Mouse (Mus musculus) midbrain, postnatal 0 days (tissue): ENCODE measurements around the gene Ovca2. TPM values are rescaled to one million over a fixed set of nuclear protein-coding genes. Genes with fewer than 3 reads are reported as not detected.
A peak's percentile ranks its signal among the peaks of the same experiment; 100 is the strongest.

ENCODE experiments used
- ATAC-seq: fragments of 200-750 bp; cut with Nextera tagmentation; 2 replicates; pipeline ENCODE4 v1.8.0; 2017; ENCODE audit warnings: moderate number of reproducible peaks, mild to moderate bottlenecking, moderate TSS enrichment, moderate library complexity; ENCODE audit not compliant: low FRiP score
- DNase-seq: peaks from one replicate; pipeline ENCODE4 v3.0.0-alpha.2; 2015; ENCODE audit warnings: low spot score
- H3K27ac ChIP-seq: fragments of 300-500 bp; sonication (generic); 2 replicates; pipeline ENCODE4 v1.5.1; 2014; ENCODE audit warnings: low read depth, mild to moderate bottlenecking, low read length, mixed read lengths
- H3K27me3 ChIP-seq: fragments of 300-500 bp; sonication (generic); 2 replicates; pipeline ENCODE4 v1.6.1; 2014; ENCODE audit warnings: low read length, control low read depth, mixed read lengths; ENCODE audit not compliant: insufficient read depth
- H3K36me3 ChIP-seq: fragments of 300-500 bp; sonication (generic); 2 replicates; pipeline ENCODE4 v1.6.1; 2014; ENCODE audit warnings: low read length, control low read depth, mixed read lengths; ENCODE audit not compliant: insufficient read depth
- H3K4me1 ChIP-seq: fragments of 300-500 bp; sonication (generic); 2 replicates; pipeline ENCODE4 v1.6.1; 2014; ENCODE audit warnings: mild to moderate bottlenecking, control low read depth, antibody characterized with exemption, low read length, mixed read lengths; ENCODE audit not compliant: insufficient read depth
- H3K4me2 ChIP-seq: fragments of 300-500 bp; sonication (generic); 2 replicates; pipeline ENCODE4 v1.6.1; 2014; ENCODE audit warnings: low read depth, mild to moderate bottlenecking, low read length, mixed read lengths; ENCODE audit not compliant: poor library complexity, severe bottlenecking
- H3K4me3 ChIP-seq: fragments of 300-500 bp; sonication (generic); 2 replicates; pipeline ENCODE4 v1.5.1; 2014; ENCODE audit warnings: low read depth, mild to moderate bottlenecking, low read length, moderate library complexity
- H3K9ac ChIP-seq: fragments of 300-500 bp; sonication (generic); replicated peaks from 2 replicates; pipeline ENCODE4 v1.6.1; 2014; ENCODE audit warnings: mild to moderate bottlenecking, low read length, moderate library complexity, mixed read lengths; ENCODE audit not compliant: poor library complexity, severe bottlenecking
- H3K9me3 ChIP-seq: fragments of 300-500 bp; sonication (generic); 2 replicates; pipeline ENCODE4 v1.6.1; 2016; ENCODE audit warnings: low read length, control low read depth
- CTCF ChIP-seq: IDR thresholded peaks from 2 replicates; pipeline ENCODE4 v1.5.1; 2016; ENCODE audit warnings: antibody characterized with exemption, mild to moderate bottlenecking
- WGBS: fragments of 180-500 bp; shearing (Covaris S2); extraction: QIAGEN DNeasy Blood & Tissue Kit; methylation state at CpG from one replicate; pipeline ENCODE4 v1.1.7; 2014; 5-methylcytosine and 5-hydroxymethylcytosine counted together
- polyA plus RNA-seq: library from polyadenylated mRNA; unstranded; fragments of >200 nt; fragmentation: Nextera tagmentation; extraction: Ambion mirVana; gene quantifications from 2 replicates; pipeline ENCODE4 v1.2.1, GENCODE M21; 2015
- total RNA-seq: library from RNA; depleted of rRNA; stranded (reverse); fragments of >200 nt; gene quantifications from 2 replicates; pipeline ENCODE4 v1.2.3, GENCODE M21; 2014

Gene Ovca2
- total and polyA plus RNA-seq, 2 experiments from 2014 or later: 10.4 to 26.0 TPM

DNA sequence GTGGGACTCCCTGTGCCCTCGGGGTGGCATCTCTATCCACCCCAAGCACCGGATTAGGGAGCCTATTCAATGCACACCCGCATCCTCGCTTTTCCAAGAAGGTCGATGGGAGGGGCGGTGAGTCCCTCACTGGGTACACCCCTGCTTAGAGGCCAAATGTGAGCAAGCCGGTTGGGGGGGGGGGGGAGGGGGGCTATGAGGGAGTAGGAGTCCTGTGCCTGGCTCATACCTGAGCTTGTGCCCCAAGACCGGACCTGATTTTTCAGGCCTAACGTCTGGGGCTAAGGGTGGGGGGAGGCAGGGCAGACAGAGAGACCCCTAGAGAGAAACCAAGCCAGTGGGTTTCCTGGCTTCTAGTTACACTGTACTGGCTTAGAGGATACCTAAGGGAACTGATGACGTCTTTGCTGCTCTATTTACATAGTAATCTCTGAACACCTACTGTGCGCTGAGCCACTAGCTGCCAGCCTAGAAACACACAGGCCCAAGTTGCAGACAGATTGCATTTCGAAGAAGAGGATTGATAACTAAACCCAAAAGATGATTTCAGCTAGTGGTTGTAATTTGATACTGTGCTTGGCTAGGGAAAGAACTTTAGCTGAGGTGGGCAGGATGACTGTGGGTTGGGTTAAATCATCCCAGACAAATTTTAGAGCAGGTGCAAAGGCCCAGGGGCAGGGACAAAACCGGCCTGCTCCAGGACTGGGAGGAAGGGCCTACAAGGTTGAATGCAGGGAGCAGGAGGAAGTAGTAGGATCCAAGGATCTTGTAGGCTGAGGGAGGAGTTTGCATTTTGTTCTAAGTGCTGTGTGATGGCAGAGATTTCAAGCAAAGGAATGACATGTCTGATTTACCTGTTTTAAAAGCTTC lies 35.7 kb upstream of the Ovca2 start:
- H3K27me3 ChIP-seq: no peaks in the 10 kb centered on the region
- ATAC-seq: no peak
- H3K4me1 ChIP-seq: peaks cover 30% of the 10 kb centered on the region

DNA sequence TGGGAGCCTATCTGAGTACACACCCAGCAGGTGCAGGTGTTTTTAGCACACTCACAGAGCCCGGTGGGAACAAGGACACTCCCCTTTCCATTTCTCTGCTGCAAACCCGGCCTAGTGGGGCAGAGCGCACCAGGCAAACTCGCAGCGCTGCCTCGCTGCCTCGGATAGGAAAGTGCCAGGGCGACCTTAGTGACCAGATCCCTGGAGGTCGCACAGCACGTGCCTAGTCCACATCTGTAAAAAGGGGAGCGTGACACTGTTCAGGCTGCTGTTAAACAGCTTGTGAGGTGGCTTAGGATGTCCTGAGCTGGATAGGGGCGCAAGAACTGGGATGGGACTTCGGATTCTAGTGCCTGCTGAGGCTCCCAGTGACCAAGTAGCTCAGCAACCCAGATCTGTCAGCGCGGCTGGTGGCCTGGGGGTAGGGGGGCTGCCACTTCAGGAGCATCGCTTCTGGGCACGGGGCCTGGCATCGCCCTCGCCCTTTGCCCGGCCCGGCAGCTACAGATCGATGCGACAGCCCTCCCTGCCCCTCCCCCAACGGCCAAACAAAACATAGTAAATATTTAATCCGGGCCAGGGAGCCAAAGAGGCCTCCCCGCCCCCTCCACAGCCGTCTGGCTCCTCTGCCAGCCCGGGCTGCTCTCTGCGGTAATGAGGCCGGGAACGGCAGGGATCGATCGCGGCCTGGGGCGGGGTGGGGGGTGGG lies 34.9 kb upstream of the Ovca2 start:
- Histone ChIP-seq H3K4me1 (peaks cover 30% of the 10 kb centered on the region), H3K27me3 (no peaks in the 10 kb centered on the region), H3K9me3 (no peaks in the 10 kb centered on the region), H3K27ac (peak overlapping the region; percentile 55), H3K9ac (peak overlapping the region; percentile 51), H3K4me2 (peak overlapping the region; percentile 49), H3K36me3 (no peaks in the 10 kb centered on the region), H3K4me3 (peak overlapping the region; percentile 13; the same call in 1 of the 2 replicates)
- TF ChIP-seq CTCF: no peak
- WGBS: 5% methylated on average over 31 of the region's 35 CpGs
- ATAC-seq (no peak), DNase-seq (peak; percentile 44)

More for the DNA sequence above, 35.7 kb upstream of the Ovca2 start:
- 22% methylated on average over 12 of the region's 13 CpGs for WGBS
- no peak for DNase-seq
- Histone ChIP-seq H3K4me2 (peak overlapping the region; percentile 49), H3K9ac (peak overlapping the region; percentile 51), H3K9me3 (no peaks in the 10 kb centered on the region), H3K27ac (peak overlapping the region; percentile 55), H3K4me3 (peak overlapping the region; percentile 13; the same call in 1 of the 2 replicates), H3K36me3 (no peaks in the 10 kb centered on the region)
- no peak for TF ChIP-seq CTCF

DNA sequence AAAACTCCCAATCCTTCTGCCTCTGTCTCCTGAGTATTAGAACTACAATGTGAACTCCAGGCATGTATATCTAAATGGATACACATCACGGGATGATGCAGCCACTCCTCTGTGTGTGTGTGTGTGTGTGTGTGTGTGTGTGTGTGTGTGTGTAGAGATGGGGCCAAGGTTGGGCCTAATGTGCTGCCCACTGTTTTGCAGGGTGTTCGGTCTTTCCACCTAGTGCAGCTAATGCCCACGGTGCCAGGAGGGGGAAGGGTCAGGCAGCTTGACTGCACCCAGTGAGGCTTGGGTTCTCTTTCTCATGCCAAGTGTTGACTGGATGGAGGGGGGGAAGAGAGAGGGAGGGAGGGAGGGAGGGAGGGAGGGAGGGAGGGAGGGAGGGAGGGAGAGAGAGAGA lies 34.2 kb upstream of the Ovca2 start:
- Histone ChIP-seq H3K27me3 (no peaks in the 10 kb centered on the region), H3K36me3 (no peaks in the 10 kb centered on the region), H3K9me3 (no peaks in the 10 kb centered on the region), H3K9ac (no peak overlapping the region), H3K4me3 (no peak overlapping the region), H3K27ac (peak overlapping the region; percentile 55; the same call in 1 of the 2 replicates), H3K4me1 (peaks cover 30% of the 10 kb centered on the region), H3K4me2 (no peak overlapping the region)
- no peak for ATAC-seq
- 35% methylated on average over 3 of the region's 3 CpGs for WGBS
- DNase-seq: no peak
- no peak for TF ChIP-seq CTCF

DNA sequence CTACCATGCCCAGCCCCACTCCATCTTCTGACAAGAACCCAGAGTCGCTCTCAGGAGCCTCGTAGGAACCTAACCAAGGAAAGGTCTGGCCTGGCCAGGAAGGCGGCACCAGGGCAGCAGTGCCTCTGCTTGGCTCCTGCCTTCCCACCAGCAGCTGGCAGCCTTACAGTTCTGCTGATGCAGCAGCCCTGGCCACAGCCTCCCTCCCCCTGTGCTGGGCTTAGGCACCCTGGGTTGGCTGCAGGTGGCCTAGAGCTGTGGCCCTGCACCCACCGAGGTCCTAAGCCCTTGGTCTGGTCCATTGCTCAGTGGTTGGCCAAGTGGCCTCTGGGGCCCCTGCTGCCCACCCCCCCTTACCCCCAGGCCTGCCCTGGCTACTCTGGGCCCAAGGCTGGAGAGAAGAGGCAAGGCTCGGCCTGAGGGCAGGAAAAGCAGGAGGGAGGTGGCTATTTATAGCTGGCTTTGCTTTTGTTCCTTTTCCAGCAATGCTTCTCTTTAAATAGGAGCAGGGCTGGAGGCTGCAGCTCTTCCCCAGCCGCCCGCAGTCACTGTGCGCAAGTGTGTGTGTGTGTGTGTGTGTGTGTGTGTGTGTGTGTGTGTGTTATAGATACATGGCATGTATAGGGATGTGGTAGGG lies 33.5 kb upstream of the Ovca2 start:
- Histone ChIP-seq H3K4me3 (no peak overlapping the region), H3K36me3 (no peaks in the 10 kb centered on the region), H3K27ac (peak overlapping the region; percentile 62; the same call in 1 of the 2 replicates), H3K9ac (no peak overlapping the region; the same call in 1 of the 2 replicates), H3K4me1 (peaks cover 30% of the 10 kb centered on the region), H3K9me3 (no peaks in the 10 kb centered on the region), H3K4me2 (no peak overlapping the region), H3K27me3 (no peaks in the 10 kb centered on the region)
- no peak for TF ChIP-seq CTCF
- ATAC-seq (0 out of 2 replicates have a peak, but pooled peaks have one; percentile 18), DNase-seq (no peak)
- WGBS: 45% methylated on average over 8 of the region's 8 CpGs

DNA sequence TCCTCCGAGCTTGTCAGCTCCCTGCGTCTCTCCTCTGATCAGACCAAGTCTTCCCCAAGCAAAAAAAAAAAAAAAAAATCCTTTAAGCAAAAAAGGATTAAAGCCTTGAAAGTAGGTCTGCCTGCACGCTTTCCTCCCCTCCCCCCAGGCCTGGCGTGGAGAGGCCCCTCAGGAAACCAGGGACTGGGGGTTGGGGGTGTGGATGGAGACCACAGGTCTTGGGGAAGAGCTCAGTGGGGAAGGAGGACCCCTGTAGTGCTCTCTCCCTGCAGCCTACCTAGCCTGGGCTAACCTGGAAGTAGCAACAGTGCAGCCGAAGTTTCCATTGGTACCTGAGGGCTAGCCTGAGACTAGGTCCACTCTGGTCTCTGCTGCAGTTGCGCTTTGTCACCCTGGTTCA lies 32.1 kb upstream of the Ovca2 start:
- Histone ChIP-seq H3K4me2 (no peak overlapping the region), H3K4me3 (no peak overlapping the region), H3K9ac (no peak overlapping the region), H3K27me3 (no peaks in the 10 kb centered on the region), H3K4me1 (peaks cover 24% of the 10 kb centered on the region), H3K36me3 (no peaks in the 10 kb centered on the region), H3K9me3 (no peaks in the 10 kb centered on the region), H3K27ac (0 out of 2 replicates have a peak overlapping the region, but pooled peaks have one; percentile 68)
- no peak for TF ChIP-seq CTCF
- DNase-seq (no peak), ATAC-seq (no peak)
- 30% methylated on average over 6 of the region's 6 CpGs for WGBS
